Mouse (Mus musculus) myocyte (in vitro differentiated cells): ENCODE measurements around the gene Sumo2.

Experiments
- CEBPB ChIP-seq: IDR thresholded peaks from 2 replicates; pipeline ENCODE4 v1.6.1; 2011; ENCODE audit warnings: mild to moderate bottlenecking, moderate library complexity; ENCODE audit not compliant: poor library complexity, insufficient read depth, severe bottlenecking
- MAX ChIP-seq: IDR thresholded peaks from one replicate; pipeline ENCODE4 v1.6.1; 2011; ENCODE audit warnings: low read depth, mild to moderate bottlenecking, control low read depth
- MYOD1 ChIP-seq, 3 experiments: IDR thresholded peaks; one replicate each; pipeline ENCODE4 v1.6.1; 2011; ENCODE audit warnings: control low read depth in 2 of 3, low read depth in 2 of 3, mild to moderate bottlenecking in 2 of 3, moderate library complexity in 1 of 3; ENCODE audit not compliant: insufficient read length in 2 of 3, control insufficient read depth in 1 of 3
- MYOG ChIP-seq, 3 experiments: IDR thresholded peaks; one replicate each; pipeline ENCODE4 v1.6.1; 2011; ENCODE audit warnings: control low read depth in 2 of 3, low read depth in 2 of 3, mild to moderate bottlenecking in 2 of 3; ENCODE audit not compliant: insufficient read length in 2 of 3, control insufficient read depth in 1 of 3, insufficient read depth in 1 of 3
- POLR2A ChIP-seq: IDR thresholded peaks from one replicate; pipeline ENCODE4 v1.6.1; 2011; ENCODE audit warnings: low read depth, mild to moderate bottlenecking, control low read depth, moderate library complexity; ENCODE audit not compliant: insufficient read length
- POLR2AphosphoS2 ChIP-seq: IDR thresholded peaks from one replicate; pipeline ENCODE4 v1.6.1; 2011; ENCODE audit warnings: low read depth, control low read depth; ENCODE audit not compliant: insufficient read length
- REST ChIP-seq: IDR thresholded peaks from one replicate; pipeline ENCODE4 v1.6.1; 2011; ENCODE audit warnings: mild to moderate bottlenecking, control low read depth, moderate library complexity; ENCODE audit not compliant: insufficient read depth, insufficient read length
- TCF12 ChIP-seq: IDR thresholded peaks from one replicate; pipeline ENCODE4 v1.6.1; 2011; ENCODE audit warnings: mild to moderate bottlenecking, control low read depth; ENCODE audit not compliant: poor library complexity, insufficient read depth, severe bottlenecking
- USF1 ChIP-seq: IDR thresholded peaks from one replicate; pipeline ENCODE4 v1.6.1; 2011; ENCODE audit warnings: low read depth, mild to moderate bottlenecking, control low read depth, moderate library complexity

DNA sequence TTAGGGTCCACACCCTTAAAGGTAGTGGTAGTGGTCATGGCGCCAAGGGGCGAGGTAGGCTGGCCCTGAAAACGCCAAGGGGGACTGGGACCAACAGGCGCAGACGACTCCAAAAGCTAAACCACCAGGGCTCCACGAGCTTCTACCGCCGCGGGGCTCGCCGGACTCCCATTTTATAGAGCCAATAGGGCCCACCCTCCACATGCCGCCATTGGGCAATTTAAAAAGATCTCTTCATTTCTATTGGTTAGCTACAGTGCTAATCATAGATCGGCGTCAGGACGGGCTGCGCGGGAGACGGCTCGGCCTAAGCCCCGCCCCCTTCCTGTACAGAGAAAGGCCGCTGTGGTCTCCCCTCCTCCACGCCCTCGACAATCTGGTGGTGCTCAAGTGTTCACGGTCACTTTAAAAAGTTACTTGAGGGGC, 21.8 kb downstream of the Sumo2 start, which contains the start of gene Jpt1:
- no peak for TF ChIP-seq USF1
- TF ChIP-seq POLR2A, result peak; percentile 95
- TF ChIP-seq MYOG (IDR thresholded peaks at IDR 0.05; ENCODE audit: control insufficient read depth in 1 of 3, insufficient read depth in 1 of 3, insufficient read length in 2 of 3, low read depth in 2 of 3), result no peak
- no peak for TF ChIP-seq CEBPB
- TF ChIP-seq MYOD1 (IDR thresholded peaks at IDR 0.05; ENCODE audit: control insufficient read depth in 1 of 3, insufficient read length in 2 of 3, low read depth in 2 of 3), result no peak
- TF ChIP-seq POLR2AphosphoS2, result peak; percentile 95
- no peak for TF ChIP-seq MAX
- TF ChIP-seq TCF12, result no peak
- no peak for TF ChIP-seq REST
